Mouse (Mus musculus) bone marrow macrophage, adult 2 months (primary cell): Measurements from ENCODE around the gene Dpp6.

ENCODE experiments used
- CTCF ChIP-seq: IDR thresholded peaks from 2 replicates; pipeline ENCODE4 v1.5.1; 2012; ENCODE audit warnings: low read depth, mild to moderate bottlenecking, low read length, moderate library complexity
- POLR2A ChIP-seq: IDR thresholded peaks from 2 replicates; pipeline ENCODE4 v1.6.1; 2012; ENCODE audit warnings: mild to moderate bottlenecking, low read depth, low read length, borderline replicate concordance

DNA sequence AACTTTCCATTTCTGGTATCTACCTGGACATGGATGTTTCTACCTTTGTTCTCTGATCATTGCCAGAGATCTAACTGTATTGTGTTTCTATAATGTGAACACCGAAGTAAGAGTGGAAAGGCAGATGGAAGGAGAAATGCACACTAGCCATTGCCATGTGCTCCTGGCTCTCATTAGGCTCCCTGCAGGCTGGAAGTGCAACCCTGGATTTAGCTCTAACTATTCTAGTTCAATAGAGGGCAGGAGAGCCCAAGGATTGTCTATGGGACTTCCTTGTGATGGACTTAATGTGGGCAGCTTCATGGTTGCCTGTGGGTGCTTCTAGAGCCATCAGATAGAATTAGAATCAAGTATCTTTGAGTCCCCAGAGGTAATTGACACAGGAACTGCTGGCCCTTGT is 291.2 kb downstream of the Dpp6 start:
- TF ChIP-seq POLR2A (no peak), CTCF (no peak)
